ENCODE assay signal across 9 mouse cellular contexts in the genomic region with DNA sequence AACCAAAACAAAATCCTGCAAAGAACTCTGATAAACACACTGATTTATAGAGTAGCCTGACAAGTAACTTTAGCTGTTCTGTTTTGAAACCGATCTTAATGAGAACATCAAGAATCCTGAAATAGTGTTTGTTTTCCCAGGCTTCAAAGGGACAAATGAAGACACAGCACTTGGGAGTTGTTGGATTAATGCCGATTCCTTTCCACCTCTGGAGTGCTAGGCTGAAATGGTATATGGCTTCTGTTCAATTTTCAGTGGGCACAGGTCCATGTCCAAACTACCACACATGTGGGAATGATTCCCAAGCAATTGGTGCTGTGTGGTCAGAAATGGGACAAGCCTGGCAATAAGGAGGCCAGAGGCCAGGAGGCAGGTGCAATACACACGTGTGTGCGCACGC. TPM values are rescaled to one million over a fixed set of nuclear protein-coding genes. Genes with fewer than 3 reads are reported as not detected.
DNase-seq lines count a peak whose midpoint lies in the region; ATAC-seq and TF ChIP-seq lines count a peak whose summit lies in the region.
"Had no signal": no experiment of that assay in that cellular context is flagged by ENCODE, and none has a peak within 500 bp of the region (broad histone marks: within the 10 kb centered on the region; RNA-seq: fewer than 3 reads in every experiment).

No protein-coding gene starts in this region.

- peaks cover 11% of the 10 kb centered on the region for H3K4me1 ChIP-seq in forebrain, embryonic 14.5 days (ENCODE audit: control insufficient read depth, insufficient read depth, low read length)
- peaks cover 16% of the 10 kb centered on the region; the same call in 1 of the 2 replicates for H3K4me1 ChIP-seq in forebrain, postnatal 0 days (ENCODE audit: insufficient read depth)
- H3K4me1 ChIP-seq in neural tube, embryonic 13.5 days (replicated peaks), result peaks cover 31% of the 10 kb centered on the region

- H3K27ac ChIP-seq in forebrain, embryonic 14.5 days (ENCODE audit: low read depth, low read length), result no peak overlapping the region
- H3K27ac ChIP-seq in forebrain, postnatal 0 days (ENCODE audit: low read depth, low read length), result no peak overlapping the region
- H3K27ac ChIP-seq in neural tube, embryonic 13.5 days (replicated peaks), result no peak overlapping the region

- no peak overlapping the region for H3K9ac ChIP-seq in forebrain, embryonic 14.5 days (ENCODE audit: low read length)
- H3K9ac ChIP-seq in forebrain, postnatal 0 days, result no peak overlapping the region
- H3K9ac ChIP-seq in neural tube, embryonic 13.5 days, result no peak overlapping the region

- peak overlapping the region; percentile 38 for H3K4me2 ChIP-seq in forebrain, embryonic 14.5 days (ENCODE audit: low read length)
- H3K4me2 ChIP-seq in forebrain, postnatal 0 days (ENCODE audit: low read depth), result no peak overlapping the region
- H3K4me2 ChIP-seq in neural tube, embryonic 13.5 days, result 0 out of 2 replicates have a peak overlapping the region, but pooled peaks have one; percentile 11

- peak; percentile 70 for DNase-seq in forebrain, embryonic 14.5 days (ENCODE audit: low spot score)
- no peak for DNase-seq in forebrain, postnatal 0 days
- DNase-seq in neural tube, embryonic 10.5 days (ENCODE audit: extremely low spot score, low spot score), result no peak
- peak; percentile 11 for DNase-seq in kidney, postnatal 10 days
- peak; percentile 9 for DNase-seq in ovary, postnatal 10 days (ENCODE audit: low spot score)
- DNase-seq in right cerebral cortex, postnatal 36 days (ENCODE audit: low spot score in 2 of 2), result no peak
- DNase-seq in testis, postnatal 14 days (ENCODE audit: low spot score), result no peak

- WGBS in forebrain, embryonic 14.5 days, result 51% methylated on average over 5 of the region's 5 CpGs
- WGBS in forebrain, postnatal 0 days, result 58% methylated on average over 5 of the region's 5 CpGs
- WGBS in neural tube, embryonic 13.5 days, result 78% methylated on average over 5 of the region's 5 CpGs

- no peaks in the 10 kb centered on the region for H3K9me3 ChIP-seq in forebrain, embryonic 14.5 days (replicated peaks; ENCODE audit: control insufficient read depth, low read length)
- H3K9me3 ChIP-seq in forebrain, postnatal 0 days (ENCODE audit: low read length), result no peaks in the 10 kb centered on the region
- no peaks in the 10 kb centered on the region for H3K9me3 ChIP-seq in neural tube, embryonic 13.5 days

- no peaks in the 10 kb centered on the region for H3K27me3 ChIP-seq in forebrain, embryonic 14.5 days (replicated peaks; ENCODE audit: control insufficient read depth, insufficient read depth, low read length)
- no peaks in the 10 kb centered on the region for H3K27me3 ChIP-seq in forebrain, postnatal 0 days (ENCODE audit: insufficient read depth, low read length)
- no peaks in the 10 kb centered on the region for H3K27me3 ChIP-seq in neural tube, embryonic 13.5 days
- H3K27me3 ChIP-seq: CH12.LX had no signal

- no peak for ATAC-seq in forebrain, embryonic 14.5 days
- no peak for ATAC-seq in forebrain, postnatal 0 days
- no peak for ATAC-seq in neural tube, embryonic 13.5 days (ENCODE audit: low read depth)

- no peak overlapping the region for H3K4me3 ChIP-seq in forebrain, embryonic 14.5 days (ENCODE audit: low read depth, low read length)
- no peak overlapping the region for H3K4me3 ChIP-seq in forebrain, postnatal 0 days (ENCODE audit: low read depth, low read length)
- H3K4me3 ChIP-seq in neural tube, embryonic 13.5 days, result no peak overlapping the region

- H3K36me3 ChIP-seq in forebrain, embryonic 14.5 days (ENCODE audit: control insufficient read depth, insufficient read depth, low read length), result no peaks in the 10 kb centered on the region
- no peaks in the 10 kb centered on the region for H3K36me3 ChIP-seq in forebrain, postnatal 0 days (ENCODE audit: insufficient read depth)
- H3K36me3 ChIP-seq in neural tube, embryonic 13.5 days, result peaks cover 7% of the 10 kb centered on the region; the same call in 1 of the 2 replicates

- TF ChIP-seq CTCF in forebrain, postnatal 0 days (IDR thresholded peaks at IDR 0.05; ENCODE audit: low read depth), result no peak

RNA-seq across cellular contexts. Expression of a gene that starts 3.7 kb away (rescaled TPM):
- polyA plus RNA-seq in forebrain, embryonic 14.5 days (2014; fragmentation: Nextera tagmentation; extraction: Ambion mirVana), result 11.6 and 13.8 TPM in 2 replicates
- 51.2 and 59.6 TPM in 2 replicates for total RNA-seq in forebrain, postnatal 0 days (2014; rRNA removed)
- 9.3 and 12.2 TPM in 2 replicates for polyA plus RNA-seq in forebrain, postnatal 0 days (2015; fragmentation: Nextera tagmentation; extraction: Ambion mirVana)
- 9.8 and 10.3 TPM in 2 replicates for polyA plus RNA-seq in neural tube, embryonic 13.5 days (2015; fragmentation: Nextera tagmentation; extraction: Ambion mirVana)

Comparison
In these comparisons a context has a peak if more than half of its experiments do, and no peak if none do; other contexts are left out.
1. DNase-seq: peak in forebrain, embryonic 14.5 days (single experiment), kidney, postnatal 10 days (single experiment) and ovary, postnatal 10 days (single experiment); none in forebrain, postnatal 0 days (single experiment), neural tube, embryonic 10.5 days (single experiment), right cerebral cortex, postnatal 36 days (0 of 2) and testis, postnatal 14 days (single experiment).